Mouse (Mus musculus) liver, embryonic 13.5 days (tissue): Measurements from ENCODE around the gene Kdm6a. TPM values are rescaled to one million over a fixed set of nuclear protein-coding genes. Genes with fewer than 3 reads are reported as not detected.
A peak's percentile ranks its signal among the peaks of the same experiment; 100 is the strongest.

Experiments
- ATAC-seq: fragments of 200-750 bp; cut with Nextera tagmentation; 2 replicates; pipeline ENCODE4 v1.8.0; 2017; ENCODE audit warnings: low read depth, mild to moderate bottlenecking, moderate number of reproducible peaks, moderate library complexity
- DNase-seq: peaks from one replicate; pipeline ENCODE4 v3.0.0; 2022
- H3K27ac ChIP-seq: fragments of 300-500 bp; sonication (generic); 2 replicates; pipeline ENCODE4 v1.5.1; 2015; ENCODE audit warnings: moderate library complexity, mild to moderate bottlenecking, inconsistent platforms
- H3K27me3 ChIP-seq: fragments of 300-500 bp; sonication (generic); 2 replicates; pipeline ENCODE4 v1.6.1; 2015; ENCODE audit warnings: mild to moderate bottlenecking, inconsistent platforms
- H3K36me3 ChIP-seq: fragments of 300-500 bp; sonication (generic); 2 replicates; pipeline ENCODE4 v1.6.1; 2015; ENCODE audit warnings: mild to moderate bottlenecking, inconsistent platforms
- H3K4me1 ChIP-seq: fragments of 300-500 bp; sonication (generic); replicated peaks from 2 replicates; pipeline ENCODE4 v1.6.1; 2015; ENCODE audit warnings: inconsistent platforms
- H3K4me2 ChIP-seq: fragments of 300-500 bp; sonication (generic); 2 replicates; pipeline ENCODE4 v1.6.1; 2015; ENCODE audit warnings: inconsistent platforms, mild to moderate bottlenecking, moderate library complexity
- H3K4me3 ChIP-seq: fragments of 300-500 bp; sonication (generic); replicated peaks from 2 replicates; pipeline ENCODE4 v1.5.1; 2015; ENCODE audit warnings: mild to moderate bottlenecking, inconsistent platforms
- H3K9ac ChIP-seq: fragments of 300-500 bp; sonication (generic); 2 replicates; pipeline ENCODE4 v1.6.1; 2015; ENCODE audit warnings: mild to moderate bottlenecking, inconsistent platforms
- H3K9me3 ChIP-seq: fragments of 300-500 bp; sonication (generic); replicated peaks from 2 replicates; pipeline ENCODE4 v1.6.1; 2016; ENCODE audit warnings: inconsistent platforms
- WGBS: fragments of 180-500 bp; shearing (Covaris S2); methylation state at CpG from one replicate; pipeline ENCODE4 v1.1.7; 2015; ENCODE audit not compliant: insufficient replicate concordance; 5-methylcytosine and 5-hydroxymethylcytosine counted together
- polyA plus RNA-seq: library from polyadenylated mRNA; unstranded; fragments of >200 nt; fragmentation: Nextera tagmentation; extraction: Ambion mirVana; gene quantifications from 2 replicates; pipeline ENCODE4 v1.2.1, GENCODE M21; 2015

Gene Kdm6a
- polyA plus RNA-seq, 1 experiment from 2014 or later = 11.1 TPM

DNA sequence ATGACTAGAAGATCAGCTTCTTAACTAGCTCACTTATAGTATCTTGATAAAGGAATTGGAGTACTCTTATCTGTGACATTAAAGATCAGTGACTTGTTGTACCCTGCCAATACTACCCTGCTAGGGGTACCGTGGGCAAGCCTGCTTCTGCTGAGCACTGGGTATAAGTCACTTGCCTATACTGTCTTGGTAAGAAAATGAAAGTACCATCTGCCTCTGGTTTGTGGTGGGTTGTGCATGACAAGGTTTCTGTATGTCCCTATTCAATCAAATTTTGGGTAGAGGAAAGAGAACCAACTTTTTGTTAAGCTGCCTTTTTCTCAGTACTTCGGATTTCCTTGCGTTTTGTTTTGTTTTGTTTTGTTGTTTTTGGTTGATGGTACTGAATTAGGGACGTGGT lies 15.4 kb downstream of the Kdm6a start:
- ATAC-seq = no peak
- DNase-seq = no peak
- H3K4me2 ChIP-seq = no peak overlapping the region
- H3K27me3 ChIP-seq = no peaks in the 10 kb centered on the region
- no peaks in the 10 kb centered on the region for H3K36me3 ChIP-seq
- no peak overlapping the region for H3K4me3 ChIP-seq
- H3K27ac ChIP-seq = no peak overlapping the region
- H3K4me1 ChIP-seq = peaks cover 55% of the 10 kb centered on the region
- 77% methylated on average over 4 of the region's 4 CpGs for WGBS
- no peaks in the 10 kb centered on the region for H3K9me3 ChIP-seq
- no peak overlapping the region for H3K9ac ChIP-seq

DNA sequence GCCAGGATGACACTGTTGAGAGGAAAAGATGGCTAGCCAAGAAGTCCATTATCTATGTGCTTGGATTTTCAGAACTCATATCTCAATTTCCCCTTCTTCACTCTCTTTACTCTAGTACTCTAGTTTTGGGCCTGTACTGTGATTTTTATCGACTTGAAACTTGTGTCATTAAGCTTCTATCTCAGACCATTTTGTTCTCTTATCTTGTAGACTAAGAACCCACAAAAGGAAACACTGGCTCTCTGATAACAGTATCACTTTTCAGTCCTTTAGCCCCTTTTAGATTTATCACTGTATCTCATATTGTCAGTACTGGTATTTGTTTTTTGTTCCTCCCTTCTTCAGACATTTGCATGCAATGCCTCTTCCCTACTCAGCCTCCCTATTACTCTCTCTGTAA lies 17.1 kb downstream of the Kdm6a start:
- DNase-seq = no peak

DNA sequence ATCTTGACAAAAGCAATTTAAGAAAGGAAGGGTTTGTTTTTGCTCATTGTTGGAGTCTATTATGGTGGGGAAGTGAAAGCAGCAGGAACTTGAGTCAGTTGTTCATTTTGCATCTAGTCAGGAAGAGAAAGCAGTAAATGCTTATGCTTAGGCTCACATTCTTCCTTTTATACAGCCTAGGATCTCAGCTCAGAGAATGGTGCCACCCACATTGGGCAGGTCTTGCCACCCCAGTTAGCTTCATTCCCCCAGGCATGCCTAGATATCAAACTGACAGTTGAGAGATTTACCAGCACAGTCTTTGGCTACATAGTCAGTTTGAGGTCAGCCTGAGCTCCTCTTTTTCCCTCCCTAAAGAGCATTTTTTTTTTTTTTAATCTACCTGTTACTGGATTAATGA lies 24.8 kb downstream of the Kdm6a start:
- no peak for ATAC-seq
- no peak for DNase-seq

More for the DNA sequence above, 17.1 kb downstream of the Kdm6a start:
- peaks cover 47% of the 10 kb centered on the region for H3K4me1 ChIP-seq
- H3K9ac ChIP-seq = no peak overlapping the region
- WGBS = 8% methylated on average over 1 of the region's 1 CpGs
- ATAC-seq = peak; percentile 82
- H3K4me2 ChIP-seq = no peak overlapping the region
- H3K27me3 ChIP-seq = no peaks in the 10 kb centered on the region
- no peaks in the 10 kb centered on the region for H3K9me3 ChIP-seq
- no peak overlapping the region for H3K27ac ChIP-seq
- no peaks in the 10 kb centered on the region for H3K36me3 ChIP-seq
- no peak overlapping the region for H3K4me3 ChIP-seq

DNA sequence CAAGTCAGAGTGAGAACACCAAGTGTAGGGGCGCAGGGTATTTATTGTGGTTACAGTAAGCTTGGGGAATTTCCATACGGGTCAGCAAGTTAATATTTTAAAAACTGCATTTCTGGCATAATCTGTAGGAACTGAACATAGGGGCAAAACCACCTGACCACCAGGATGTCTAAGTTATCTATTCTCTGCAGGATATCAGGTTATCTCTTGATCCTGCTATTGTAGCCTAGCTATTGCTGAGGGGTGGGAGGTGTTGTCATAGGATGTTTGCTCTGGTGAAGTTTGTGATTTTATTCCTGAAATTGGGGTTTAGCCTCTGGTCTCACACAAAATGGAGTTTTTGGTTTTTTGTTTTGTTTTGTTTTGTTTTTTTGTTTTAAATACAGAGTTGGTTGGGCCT lies 25.9 kb downstream of the Kdm6a start:
- H3K4me1 ChIP-seq = peaks cover 26% of the 10 kb centered on the region
- H3K9ac ChIP-seq = no peak overlapping the region
- WGBS = 44% methylated on average over 2 of the region's 2 CpGs
- DNase-seq = no peak
- no peaks in the 10 kb centered on the region for H3K36me3 ChIP-seq
- H3K4me2 ChIP-seq = no peak overlapping the region
- H3K4me3 ChIP-seq = no peak overlapping the region
- no peak for ATAC-seq
- H3K27ac ChIP-seq = no peak overlapping the region
- no peaks in the 10 kb centered on the region for H3K27me3 ChIP-seq
- no peaks in the 10 kb centered on the region for H3K9me3 ChIP-seq

More for the DNA sequence above, 24.8 kb downstream of the Kdm6a start:
- no peak overlapping the region for H3K9ac ChIP-seq
- H3K4me2 ChIP-seq = no peak overlapping the region
- H3K27me3 ChIP-seq = no peaks in the 10 kb centered on the region
- H3K27ac ChIP-seq = no peak overlapping the region
- no peaks in the 10 kb centered on the region for H3K36me3 ChIP-seq
- H3K4me3 ChIP-seq = no peak overlapping the region
- H3K4me1 ChIP-seq = peaks cover 30% of the 10 kb centered on the region
- H3K9me3 ChIP-seq = no peaks in the 10 kb centered on the region

DNA sequence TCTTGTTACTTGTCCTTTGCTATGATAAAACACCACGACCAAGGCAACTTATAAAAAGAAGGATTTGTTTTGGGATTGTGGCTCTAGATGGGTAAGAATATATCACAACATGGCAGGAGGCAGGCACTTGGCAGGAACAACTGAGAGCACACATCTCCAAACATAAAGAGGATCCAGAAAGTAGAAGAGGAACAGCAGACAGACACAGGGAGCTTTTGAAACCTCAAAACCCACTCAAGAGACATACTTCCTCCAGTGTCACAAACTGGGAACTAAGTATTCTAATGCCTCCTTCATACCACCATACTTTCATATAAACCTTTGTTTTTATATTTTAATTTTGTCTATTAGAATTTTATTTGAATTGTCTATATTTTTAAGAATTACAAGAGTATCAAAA lies 77.2 kb downstream of the Kdm6a start:
- 69% methylated on average over 1 of the region's 1 CpGs for WGBS
- no peak overlapping the region for H3K4me3 ChIP-seq
- H3K4me2 ChIP-seq = no peak overlapping the region
- no peak for DNase-seq
- no peak overlapping the region for H3K27ac ChIP-seq
- peaks cover 19% of the 10 kb centered on the region for H3K36me3 ChIP-seq
- no peaks in the 10 kb centered on the region for H3K9me3 ChIP-seq
- H3K4me1 ChIP-seq = no peaks in the 10 kb centered on the region
- no peak overlapping the region for H3K9ac ChIP-seq
- ATAC-seq = no peak
- H3K27me3 ChIP-seq = no peaks in the 10 kb centered on the region

DNA sequence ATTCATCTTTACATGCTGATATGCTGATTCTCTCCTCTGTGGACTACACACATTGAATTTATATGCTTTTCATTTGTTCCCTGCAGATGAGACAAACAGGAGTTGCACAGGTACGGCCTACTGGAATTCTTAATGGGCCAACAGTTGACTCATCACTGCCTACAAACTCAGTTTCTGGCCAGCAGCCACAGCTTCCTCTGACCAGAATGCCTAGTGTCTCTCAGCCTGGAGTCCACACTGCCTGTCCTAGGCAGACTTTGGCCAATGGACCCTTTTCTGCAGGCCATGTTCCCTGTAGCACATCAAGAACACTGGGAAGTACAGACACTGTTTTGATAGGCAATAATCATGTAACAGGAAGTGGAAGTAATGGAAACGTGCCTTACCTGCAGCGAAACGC lies 88.2 kb downstream of the Kdm6a start:
- H3K4me2 ChIP-seq = no peak overlapping the region
- peaks cover 43% of the 10 kb centered on the region for H3K36me3 ChIP-seq
- H3K4me3 ChIP-seq = no peak overlapping the region
- H3K4me1 ChIP-seq = no peaks in the 10 kb centered on the region
- ATAC-seq (no peak), DNase-seq (no peak)
- no peak overlapping the region for H3K9ac ChIP-seq
- H3K27ac ChIP-seq = no peak overlapping the region
- WGBS = 91% methylated on average over 4 of the region's 4 CpGs
- H3K27me3 ChIP-seq = no peaks in the 10 kb centered on the region
- no peaks in the 10 kb centered on the region for H3K9me3 ChIP-seq

DNA sequence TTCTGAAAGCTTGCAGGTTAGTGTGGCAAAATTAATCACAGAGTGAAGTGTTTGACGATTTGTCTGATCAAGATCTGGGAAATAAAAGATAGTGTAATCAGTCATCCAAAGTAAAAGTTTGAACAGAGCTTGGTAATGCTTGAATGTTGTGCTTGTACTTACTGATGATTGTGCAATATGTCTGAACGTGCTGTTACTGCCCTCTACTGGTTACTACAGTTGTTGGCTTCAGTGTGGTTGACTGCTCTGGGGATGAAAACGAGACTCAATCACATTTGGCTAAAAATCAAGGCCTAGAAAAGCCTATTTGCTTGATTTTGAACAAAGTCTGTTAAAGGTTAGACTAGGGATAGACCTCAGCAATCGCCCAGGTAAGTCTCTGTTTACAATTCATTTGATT lies 92.4 kb downstream of the Kdm6a start:
- no peak overlapping the region for H3K4me2 ChIP-seq
- no peak overlapping the region for H3K4me3 ChIP-seq
- DNase-seq (peak; percentile 14), ATAC-seq (no peak)
- H3K36me3 ChIP-seq = peaks cover 47% of the 10 kb centered on the region
- no peaks in the 10 kb centered on the region for H3K4me1 ChIP-seq
- no peaks in the 10 kb centered on the region for H3K9me3 ChIP-seq
- 40% methylated on average over 4 of the region's 4 CpGs for WGBS
- H3K27me3 ChIP-seq = no peaks in the 10 kb centered on the region
- no peak overlapping the region for H3K27ac ChIP-seq
- no peak overlapping the region for H3K9ac ChIP-seq

DNA sequence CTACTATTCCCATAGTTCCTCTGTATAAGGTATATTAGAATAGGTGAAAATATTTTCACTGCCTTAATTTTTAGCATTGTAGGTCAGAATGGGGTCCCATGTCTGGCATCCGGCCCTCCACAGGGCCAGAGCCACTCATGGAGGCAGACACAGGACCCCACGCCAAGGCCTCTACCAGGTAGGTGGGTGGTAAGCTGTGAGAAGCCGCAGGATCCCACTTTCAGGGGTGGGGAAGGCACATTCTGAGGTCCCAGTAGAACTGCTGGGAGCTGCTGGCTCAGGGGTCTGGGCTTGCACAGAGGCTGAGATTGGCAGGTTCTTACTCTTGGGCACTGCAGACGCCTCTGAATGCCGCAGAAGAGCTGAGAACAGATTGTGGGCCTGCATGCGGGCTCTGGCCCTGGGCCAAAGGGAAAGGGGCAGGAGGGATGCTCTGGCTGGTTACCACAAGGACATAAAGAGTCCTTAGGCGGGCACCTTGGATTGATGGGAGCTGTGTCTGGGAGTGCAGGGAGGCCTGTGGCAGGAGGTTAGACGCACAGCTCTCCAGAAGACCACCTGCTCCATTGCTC lies 95.9 kb downstream of the Kdm6a start:
- Histone ChIP-seq H3K4me3 (no peak overlapping the region), H3K4me2 (no peak overlapping the region), H3K36me3 (peaks cover 31% of the 10 kb centered on the region), H3K9me3 (no peaks in the 10 kb centered on the region), H3K9ac (no peak overlapping the region), H3K4me1 (no peaks in the 10 kb centered on the region), H3K27me3 (no peaks in the 10 kb centered on the region), H3K27ac (no peak overlapping the region)
- ATAC-seq (no peak), DNase-seq (no peak)
- 91% methylated on average over 8 of the region's 8 CpGs for WGBS

DNA sequence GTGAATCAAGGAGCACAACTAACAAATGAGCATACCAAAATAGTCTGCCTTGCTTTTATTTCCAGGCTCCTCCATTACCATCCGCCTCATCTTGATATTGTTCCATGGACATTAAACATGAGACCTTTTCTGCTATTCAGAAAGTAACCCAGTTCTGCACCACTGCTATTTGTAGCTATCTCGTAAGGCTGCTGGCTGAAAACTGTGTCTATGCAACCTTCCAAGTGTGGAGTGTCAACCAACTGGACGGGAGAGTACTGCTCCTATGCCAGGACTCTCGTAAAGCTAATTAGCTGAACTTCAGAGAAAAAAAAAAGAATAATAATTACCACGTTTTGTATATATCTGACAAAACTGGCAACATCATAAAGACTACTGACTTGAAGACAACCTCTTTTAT lies 116.2 kb downstream of the Kdm6a start:
- no peaks in the 10 kb centered on the region for H3K27me3 ChIP-seq
- no peaks in the 10 kb centered on the region for H3K9me3 ChIP-seq
- ATAC-seq (no peak), DNase-seq (no peak)
- H3K4me3 ChIP-seq = no peak overlapping the region
- H3K27ac ChIP-seq = no peak overlapping the region
- no peak overlapping the region for H3K4me2 ChIP-seq
- H3K9ac ChIP-seq = no peak overlapping the region
- H3K4me1 ChIP-seq = no peaks in the 10 kb centered on the region
- 86% methylated on average over 5 of the region's 5 CpGs for WGBS
- H3K36me3 ChIP-seq = peaks cover 11% of the 10 kb centered on the region

DNA sequence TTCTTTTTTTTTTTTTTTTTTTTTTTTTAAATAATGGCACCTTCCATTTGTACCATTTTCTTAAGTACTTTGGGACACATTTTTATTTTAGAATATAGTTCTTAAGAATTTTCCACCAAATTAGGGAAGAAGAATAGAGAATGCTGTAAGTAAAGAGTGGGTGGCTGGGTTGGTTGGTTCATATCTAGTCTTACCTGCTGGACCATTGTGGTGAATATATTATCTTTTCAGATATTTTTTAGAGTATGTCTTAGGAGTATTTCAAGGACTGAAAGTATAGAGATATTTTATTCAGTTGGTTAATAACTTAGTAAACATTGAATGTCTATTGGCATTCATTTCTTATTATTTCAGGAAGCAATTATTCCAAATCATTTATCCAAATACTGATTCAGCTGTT lies 117.8 kb downstream of the Kdm6a start:
- no peak overlapping the region for H3K4me3 ChIP-seq
- H3K4me2 ChIP-seq = no peak overlapping the region
- H3K4me1 ChIP-seq = no peaks in the 10 kb centered on the region
- no peaks in the 10 kb centered on the region for H3K9me3 ChIP-seq
- H3K36me3 ChIP-seq = peaks cover 8% of the 10 kb centered on the region
- no peak overlapping the region for H3K9ac ChIP-seq
- H3K27ac ChIP-seq = no peak overlapping the region
- no peaks in the 10 kb centered on the region for H3K27me3 ChIP-seq
- no peak for DNase-seq
- ATAC-seq = no peak
